Mouse (Mus musculus): ENCODE results near the gene Gm20431.

The Gm20431 gene

DNA sequence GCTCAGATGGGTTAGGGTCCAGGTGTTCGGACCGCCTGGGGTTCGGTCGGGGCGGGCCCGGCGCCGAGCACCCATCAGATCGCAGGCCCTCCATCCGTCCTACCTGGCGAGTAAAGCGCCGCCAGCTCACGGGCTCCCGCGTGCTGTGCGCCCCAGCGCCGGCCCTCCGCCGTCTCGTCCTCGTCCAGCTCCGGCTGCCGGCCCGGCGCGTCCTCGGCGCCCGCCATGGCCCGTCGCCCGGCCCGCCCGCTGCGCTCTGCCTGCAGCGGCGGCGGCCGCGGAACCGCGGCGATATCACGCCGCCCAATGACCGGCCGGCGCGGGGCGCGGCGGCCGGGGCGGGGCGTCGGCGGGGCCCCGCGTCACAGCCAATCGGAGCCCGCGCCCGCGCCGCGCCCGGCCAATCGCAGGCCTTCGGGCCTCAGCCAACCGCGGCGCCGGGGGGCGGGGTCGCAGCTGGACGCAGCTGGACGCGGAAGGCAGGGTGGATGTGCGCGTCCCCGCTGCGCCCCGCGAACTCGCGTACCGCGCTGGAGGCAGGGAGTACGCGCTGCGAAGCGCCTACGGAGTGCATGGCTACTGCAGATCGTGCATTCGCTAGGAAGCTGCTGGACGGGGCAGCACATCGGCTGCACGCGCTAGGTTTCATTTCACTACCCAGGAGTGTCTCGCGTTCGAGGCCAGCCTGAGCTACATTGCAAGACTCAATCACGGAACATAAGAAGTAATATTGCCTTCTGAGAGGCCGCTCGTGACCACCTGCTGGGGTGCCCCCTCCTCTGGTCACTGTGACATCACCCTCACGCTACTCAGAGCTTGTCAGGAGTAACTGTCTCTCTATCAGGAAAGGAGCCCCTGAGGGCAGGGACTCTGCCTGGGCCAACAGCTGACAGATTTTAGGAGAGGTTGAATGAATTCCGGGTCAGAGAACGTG, at the start of gene Gm20431:
Gene Gm20431, minus strand, starts transcription at position 227 of the 934 bp plus-strand sequence.
- peak; percentile 91 for DNase-seq (ENCODE audit: low spot score)

- no peak for DNase-seq (ENCODE audit: low spot score)
Measured at GRCm38 (mm10) chr2:167710574-167710973, 49.3 kb upstream of the Gm20431 start.

DNA sequence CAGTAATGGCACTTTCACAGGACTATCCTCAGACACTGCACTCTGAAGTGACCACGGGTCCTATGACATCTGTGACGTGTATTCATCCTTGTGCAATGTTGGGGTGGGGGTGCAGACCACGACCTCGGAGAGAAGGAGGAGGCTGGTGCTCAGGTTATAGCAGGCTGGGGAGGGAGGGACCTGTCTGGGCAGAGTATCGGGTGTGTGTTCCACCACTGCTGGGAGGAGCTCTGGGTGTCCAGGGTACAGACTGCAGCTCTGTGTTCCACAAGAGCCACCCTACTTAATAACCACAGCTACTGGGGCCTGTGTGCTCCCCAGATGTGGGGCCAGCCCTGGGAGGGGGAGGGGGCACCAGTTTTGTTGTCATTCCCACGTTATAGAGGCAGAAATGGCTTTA, 48.7 kb upstream of the Gm20431 start:
- no peak for DNase-seq (ENCODE audit: low spot score)

- DNase-seq (ENCODE audit: low spot score), result no peak
Measured at GRCm38 (mm10) chr2:167708373-167708772, 47.1 kb upstream of the Gm20431 start.

- DNase-seq (ENCODE audit: low spot score), result no peak
Measured at GRCm38 (mm10) chr2:167706183-167706939, 45.1 kb upstream of the Gm20431 start.

DNA sequence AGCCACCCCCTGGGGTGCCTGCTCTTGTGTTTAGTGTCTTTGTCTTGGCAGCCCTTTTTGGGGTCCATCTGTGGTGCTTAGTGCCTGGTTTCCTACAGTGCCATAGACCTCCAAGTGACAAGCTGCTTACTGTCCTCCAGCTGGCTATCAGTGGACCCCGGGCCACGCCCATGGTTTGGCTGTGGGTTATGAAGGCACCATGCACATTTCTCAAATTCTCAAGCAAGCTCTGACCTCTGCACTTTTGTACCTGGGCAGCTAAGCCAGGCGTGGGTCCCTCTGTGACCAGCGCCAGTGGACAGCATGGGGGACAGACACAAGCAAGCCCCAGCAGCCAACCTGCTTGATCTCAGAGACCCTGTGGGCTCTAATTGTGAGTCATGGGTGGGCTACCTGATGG, 43.1 kb upstream of the Gm20431 start:
- no peak for DNase-seq (ENCODE audit: low spot score)

GRCm38 (mm10) chr2:167702126-167702525, 40.8 kb upstream of the Gm20431 start:
- no peak for DNase-seq (ENCODE audit: low spot score)

GRCm38 (mm10) chr2:167701472-167701871, 40.2 kb upstream of the Gm20431 start:
- peak; percentile 33 for DNase-seq (ENCODE audit: low spot score)

DNA sequence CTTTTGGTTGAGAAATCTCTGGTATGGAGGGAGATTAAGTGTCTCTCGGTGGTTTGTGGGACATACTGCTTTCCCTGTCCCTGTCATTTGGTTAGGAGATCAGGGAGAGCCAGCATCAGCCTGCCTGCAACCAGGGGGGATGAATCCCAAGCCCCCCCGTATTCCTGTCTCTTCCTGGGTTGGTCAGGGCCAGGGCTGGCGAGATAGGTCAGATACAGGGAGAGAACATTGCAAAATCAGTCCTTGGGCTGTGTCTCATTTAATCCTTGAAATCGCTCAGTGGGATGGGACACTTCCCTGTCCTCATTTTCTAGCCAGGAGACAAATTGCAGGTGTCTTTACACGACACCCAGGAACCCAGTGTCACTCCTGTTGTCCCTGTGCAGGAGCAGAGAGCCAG, 38.7 kb upstream of the Gm20431 start:
- no peak for DNase-seq (ENCODE audit: low spot score)

- DNase-seq (ENCODE audit: low spot score), result peak; percentile 78
Measured at GRCm38 (mm10) chr2:167697902-167698301, 36.6 kb upstream of the Gm20431 start.

GRCm38 (mm10) chr2:167696143-167696542, 34.8 kb upstream of the Gm20431 start:
- no peak for DNase-seq (ENCODE audit: low spot score)

DNA sequence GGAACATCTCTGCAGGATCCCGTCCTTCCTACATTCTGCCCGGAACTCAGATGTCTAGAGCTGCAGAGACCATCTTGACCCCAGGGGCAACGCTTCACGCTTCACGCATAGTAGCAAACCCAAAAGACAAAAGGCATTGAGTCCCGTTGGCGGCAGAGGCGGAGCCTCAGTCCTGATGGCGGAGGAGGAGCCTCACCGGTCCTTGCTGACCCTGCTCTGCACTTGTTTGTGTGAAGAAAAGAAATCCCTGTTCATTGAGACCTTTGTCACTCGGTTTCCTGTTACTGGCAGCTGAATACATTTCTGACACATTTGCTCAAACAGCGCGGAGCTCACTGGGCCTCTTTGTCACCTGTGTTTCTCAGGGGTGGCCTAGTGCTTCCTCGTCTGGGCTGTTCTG, 34.2 kb upstream of the Gm20431 start:
- no peak for DNase-seq (ENCODE audit: low spot score)

DNA sequence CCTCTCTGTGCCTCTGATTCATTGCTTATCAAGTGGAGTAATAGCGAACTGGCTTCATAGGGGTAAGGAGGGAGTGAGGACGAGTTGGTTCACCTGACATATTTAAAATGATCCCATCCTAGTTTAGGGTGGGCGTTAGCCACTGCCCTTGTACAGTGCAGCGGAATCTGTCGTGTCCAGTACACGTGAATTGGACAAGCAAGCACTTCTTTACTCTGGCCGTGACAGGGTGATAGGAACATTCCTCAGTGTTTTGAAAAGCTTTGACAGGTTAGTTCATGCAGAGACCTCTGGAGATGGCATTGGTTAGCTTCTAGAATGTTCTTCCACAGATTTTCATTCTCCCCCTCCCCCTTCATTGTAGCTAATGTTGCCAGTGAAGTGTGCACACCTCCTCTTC, 33.7 kb upstream of the Gm20431 start:
- DNase-seq (ENCODE audit: low spot score), result no peak

DNA sequence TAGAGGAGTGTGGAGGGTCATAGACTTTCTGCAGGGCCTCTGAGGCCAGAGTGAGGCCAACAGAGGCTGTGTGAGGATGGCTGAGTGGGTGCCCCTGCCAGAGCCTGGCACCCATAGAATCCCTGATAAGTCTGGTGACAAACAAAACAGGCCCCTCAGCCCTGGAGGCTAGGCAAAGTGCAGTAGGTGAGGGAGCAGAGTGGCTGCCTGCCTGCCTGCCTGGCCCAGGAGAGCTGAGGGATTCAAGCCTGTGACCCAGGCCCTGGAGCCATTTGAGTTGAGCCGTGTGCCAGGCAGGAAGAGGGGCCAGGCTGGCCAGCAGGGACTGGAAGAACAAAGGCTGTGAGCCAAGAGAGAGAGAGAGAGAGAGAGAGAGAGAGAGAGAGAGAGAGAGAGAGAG, 32.9 kb upstream of the Gm20431 start:
- no peak for DNase-seq (ENCODE audit: low spot score)

GRCm38 (mm10) chr2:167693540-167693939, 32.2 kb upstream of the Gm20431 start:
- no peak for DNase-seq (ENCODE audit: low spot score)

GRCm38 (mm10) chr2:167692831-167693230, 31.5 kb upstream of the Gm20431 start:
- DNase-seq (ENCODE audit: low spot score), result no peak

GRCm38 (mm10) chr2:167691871-167692661, 30.8 kb upstream of the Gm20431 start:
- DNase-seq (ENCODE audit: low spot score), result no peak

GRCm38 (mm10) chr2:167691410-167691809, 30.1 kb upstream of the Gm20431 start:
- no peak for DNase-seq (ENCODE audit: low spot score)

DNA sequence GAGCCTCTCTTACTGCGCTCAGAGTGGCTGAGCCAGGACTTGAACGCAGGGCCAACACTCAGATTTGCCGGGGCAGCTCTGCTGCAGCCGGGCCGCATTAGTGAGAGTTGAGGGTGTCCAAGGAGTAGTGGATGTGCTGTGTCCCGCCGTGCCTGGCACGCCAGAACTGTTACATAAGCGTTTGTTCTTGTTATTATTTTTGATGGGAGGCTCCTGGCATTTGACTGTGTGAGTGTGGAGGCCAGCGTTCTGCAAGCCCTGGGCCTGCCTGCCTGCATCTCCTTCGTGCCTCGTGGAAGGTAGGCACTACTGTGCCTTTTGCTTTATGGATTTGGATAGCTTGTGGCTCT, 29.6 kb upstream of the Gm20431 start:
- DNase-seq (ENCODE audit: low spot score), result no peak

DNA sequence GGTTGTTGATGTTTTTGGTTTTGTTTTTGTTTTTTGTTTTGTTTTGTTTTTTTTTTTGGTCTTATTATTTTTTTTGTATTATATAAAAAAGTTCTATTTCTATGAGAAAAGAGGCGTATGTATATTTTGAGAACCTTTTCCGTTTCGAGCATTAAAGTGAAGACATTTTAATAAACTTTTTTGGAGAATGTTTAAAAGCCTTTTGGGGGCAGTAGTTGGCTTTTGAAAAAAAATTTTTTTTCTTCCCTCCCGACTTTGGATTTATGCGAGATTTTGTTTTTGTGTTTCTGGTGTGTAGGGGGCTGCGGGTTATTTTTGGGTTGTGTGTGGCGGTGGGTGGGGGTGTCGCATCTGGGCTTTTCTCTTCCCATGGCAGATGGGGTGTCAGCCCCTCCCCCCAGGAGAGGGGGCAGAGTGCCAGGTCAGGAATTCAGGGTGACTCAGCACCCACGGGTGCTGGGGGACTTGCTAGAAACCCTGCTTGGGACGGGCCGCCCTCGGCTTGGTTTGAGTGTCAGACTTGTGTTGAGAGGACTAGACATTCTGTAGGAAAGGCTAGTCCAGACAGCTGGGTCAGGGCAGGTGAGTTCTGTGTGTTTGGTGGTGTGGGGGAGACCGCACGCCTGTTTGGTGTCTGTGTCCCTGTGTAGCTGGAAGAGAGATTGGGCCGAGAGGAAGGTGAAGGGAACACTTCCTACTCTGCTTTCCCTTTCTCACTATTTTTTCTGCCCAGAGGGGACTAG, 29.1 kb upstream of the Gm20431 start:
- DNase-seq (ENCODE audit: low spot score), result no peak

- peak; percentile 78 for DNase-seq (ENCODE audit: low spot score)
Measured at GRCm38 (mm10) chr2:167689501-167690218, 28.4 kb upstream of the Gm20431 start, which contains the start of gene Tmem189. TSS of gene Tmem189 (minus strand) at chr2:167689822.
